Mouse (Mus musculus): ENCODE data around the gene Ninj1. TPM values are rescaled to one million over a fixed set of nuclear protein-coding genes. Genes with fewer than 3 reads are reported as not detected.

Gene Ninj1
- total RNA-seq, 4 experiments from 2014 or later = 55.5 to 58.6 (median 58.0) TPM

DNA sequence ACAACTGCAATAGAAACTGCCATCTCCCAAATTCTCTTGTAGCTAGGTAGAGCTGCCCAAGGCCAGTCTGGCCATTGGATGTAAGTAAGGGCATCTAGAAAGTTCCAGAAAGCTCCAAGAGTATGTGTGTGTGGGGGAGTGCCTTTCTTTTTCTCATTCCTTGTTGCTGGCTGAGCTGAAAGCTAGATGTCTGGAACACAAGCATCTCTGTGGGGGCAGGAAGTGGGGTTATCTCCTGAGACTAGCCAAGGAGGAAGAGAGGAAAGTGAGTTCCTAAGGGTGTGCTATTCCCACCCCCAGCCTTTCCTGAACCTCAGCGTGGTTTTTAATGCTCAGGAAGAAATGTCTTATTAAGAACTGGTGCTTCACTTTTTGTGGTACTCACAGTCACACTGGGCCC lies 15.6 kb upstream of the Ninj1 start:
- DNase-seq = no peak

DNA sequence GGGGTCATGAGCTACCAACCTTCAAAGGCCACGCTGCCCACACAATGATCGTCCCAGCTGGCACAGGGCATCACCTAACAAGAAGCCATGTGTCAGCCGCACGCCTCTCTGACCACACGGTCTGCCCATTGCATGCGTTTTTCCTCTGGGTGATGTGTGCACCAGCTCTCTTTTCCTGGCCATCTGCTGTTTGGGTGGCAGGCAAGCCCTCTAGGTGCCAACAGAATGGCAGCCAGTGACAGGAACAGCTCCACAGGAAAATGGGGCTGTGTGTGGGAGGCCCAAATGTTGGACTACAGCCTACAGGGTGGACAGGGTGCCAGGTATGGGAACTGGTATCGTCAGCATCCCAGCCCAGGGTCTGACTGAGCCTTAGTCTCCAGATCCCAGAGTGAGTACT lies 14.9 kb upstream of the Ninj1 start:
- DNase-seq = no peak

DNA sequence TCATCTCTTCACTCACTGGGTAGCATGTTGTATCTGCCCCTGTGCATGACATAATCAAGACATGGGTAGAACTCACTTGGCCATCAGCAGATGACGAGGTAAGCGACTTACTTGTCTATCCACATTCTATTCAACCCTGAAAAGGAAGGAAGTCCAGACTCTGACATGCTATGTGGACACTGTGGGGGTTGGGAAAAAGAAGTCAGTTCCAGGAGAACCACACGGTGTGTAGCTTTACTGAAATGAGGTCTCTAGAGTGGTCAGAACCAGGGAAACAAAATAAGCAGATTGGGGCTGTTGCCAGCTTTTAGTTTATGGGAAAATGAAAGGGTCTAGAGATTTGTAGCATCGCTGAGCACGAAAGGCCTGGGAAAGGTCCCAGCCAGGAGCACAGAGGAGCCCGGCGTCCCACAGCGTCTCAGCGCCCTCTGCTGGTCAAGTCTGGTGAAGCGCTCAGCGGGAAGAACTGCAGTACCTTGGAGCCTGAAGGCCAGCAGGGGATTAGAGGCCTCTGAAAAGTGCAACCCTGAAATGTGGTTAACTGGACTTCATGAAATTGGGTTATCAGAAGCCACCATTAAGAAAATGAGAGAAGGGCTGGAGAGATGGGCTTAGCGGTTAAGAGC lies 14.2 kb upstream of the Ninj1 start:
- peak; percentile 82 for DNase-seq

DNA sequence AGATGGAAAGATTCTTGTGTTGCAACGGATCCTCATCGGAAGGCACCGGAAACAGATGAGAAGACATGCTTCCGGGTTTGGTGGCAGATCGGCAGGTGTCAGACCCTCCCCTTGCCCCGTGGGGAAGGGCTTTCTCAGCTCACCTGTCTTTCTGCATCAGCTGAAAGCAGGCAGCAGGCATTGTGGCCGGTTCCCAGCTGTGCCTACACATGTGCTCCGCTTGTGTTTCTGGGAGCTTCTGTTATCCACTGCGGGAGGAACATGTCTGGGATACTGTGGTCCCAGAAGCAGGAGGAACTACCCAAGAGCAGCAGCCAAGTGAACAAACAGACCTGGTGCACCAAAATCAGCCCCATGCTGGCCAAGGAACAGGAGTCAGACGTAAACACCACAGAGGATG lies 11.8 kb upstream of the Ninj1 start:
- no peak for DNase-seq

DNA sequence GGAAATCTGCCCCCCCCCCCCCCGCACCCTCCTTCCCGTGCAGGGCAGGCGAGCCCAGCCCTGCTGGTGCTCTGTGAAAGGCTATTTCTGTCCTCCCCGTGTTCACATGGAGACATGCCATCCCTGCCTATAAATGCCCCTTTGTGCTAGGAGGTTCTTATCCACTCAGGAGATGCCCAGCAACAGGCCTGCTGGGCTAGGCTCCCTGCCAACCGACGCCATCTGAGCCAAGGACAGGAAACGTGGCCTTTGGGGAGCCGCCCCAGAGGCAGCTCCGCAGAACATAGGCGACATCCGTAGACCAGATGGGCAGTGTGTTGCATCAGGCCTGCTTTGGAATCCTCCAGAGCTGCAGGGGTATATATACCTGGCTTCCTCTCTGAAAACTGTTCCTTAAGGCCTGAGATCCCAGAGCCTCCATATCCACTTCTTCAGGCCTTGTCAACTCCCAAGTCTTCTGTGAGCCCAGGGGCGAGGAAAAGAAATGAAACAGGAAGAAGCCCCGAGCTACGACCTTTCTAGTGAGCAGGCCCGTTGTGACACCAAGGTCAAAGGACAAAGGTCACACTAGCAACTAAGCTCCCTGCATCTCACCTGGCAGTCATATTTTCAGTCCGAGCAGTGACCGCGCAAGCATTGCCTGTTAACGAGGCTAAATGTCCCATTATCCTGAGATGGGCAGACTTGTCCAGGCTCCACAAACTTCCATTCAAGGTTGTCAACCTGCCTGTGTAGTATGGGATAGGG lies 8.3 kb upstream of the Ninj1 start:
- peak; percentile 83 for DNase-seq

DNA sequence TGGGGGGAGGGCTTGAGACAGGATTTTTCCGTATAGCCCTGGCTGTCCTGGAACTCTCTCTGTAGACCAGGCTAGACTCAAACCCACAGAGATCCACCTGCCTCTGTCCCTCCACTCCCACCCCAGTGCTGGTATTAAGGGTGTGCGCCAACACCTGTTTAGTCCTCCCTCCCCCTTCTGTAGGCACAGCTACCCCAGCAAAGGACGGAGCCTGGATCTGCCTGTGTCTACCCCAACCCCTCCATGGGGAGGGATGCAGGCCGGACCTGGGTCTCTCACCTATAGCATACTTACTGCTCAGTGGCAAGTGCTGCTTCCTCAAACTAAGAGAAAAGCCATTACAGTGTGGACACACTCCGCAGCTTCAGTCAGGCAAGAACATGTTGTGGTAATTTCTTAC lies 7.0 kb upstream of the Ninj1 start:
- DNase-seq = no peak

DNA sequence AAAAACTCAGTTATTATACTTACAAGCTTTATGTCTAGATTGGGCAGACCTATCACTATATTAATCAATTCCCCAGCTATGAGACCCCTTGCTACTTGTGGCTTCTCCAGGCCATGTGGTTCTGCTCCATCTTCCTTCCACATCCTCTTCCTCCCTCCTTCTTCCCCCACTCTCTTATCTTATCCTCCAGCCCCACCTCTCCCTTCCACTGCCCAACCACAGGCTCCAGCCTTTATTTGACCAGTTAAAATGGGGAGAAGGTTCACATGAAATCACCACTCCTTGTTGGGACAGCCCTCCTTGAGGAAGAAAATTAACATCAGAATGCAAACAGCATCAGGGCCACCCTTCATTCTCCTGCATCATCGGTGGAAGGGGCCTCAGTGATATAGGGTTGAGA lies 6.6 kb upstream of the Ninj1 start:
- no peak for DNase-seq

DNA sequence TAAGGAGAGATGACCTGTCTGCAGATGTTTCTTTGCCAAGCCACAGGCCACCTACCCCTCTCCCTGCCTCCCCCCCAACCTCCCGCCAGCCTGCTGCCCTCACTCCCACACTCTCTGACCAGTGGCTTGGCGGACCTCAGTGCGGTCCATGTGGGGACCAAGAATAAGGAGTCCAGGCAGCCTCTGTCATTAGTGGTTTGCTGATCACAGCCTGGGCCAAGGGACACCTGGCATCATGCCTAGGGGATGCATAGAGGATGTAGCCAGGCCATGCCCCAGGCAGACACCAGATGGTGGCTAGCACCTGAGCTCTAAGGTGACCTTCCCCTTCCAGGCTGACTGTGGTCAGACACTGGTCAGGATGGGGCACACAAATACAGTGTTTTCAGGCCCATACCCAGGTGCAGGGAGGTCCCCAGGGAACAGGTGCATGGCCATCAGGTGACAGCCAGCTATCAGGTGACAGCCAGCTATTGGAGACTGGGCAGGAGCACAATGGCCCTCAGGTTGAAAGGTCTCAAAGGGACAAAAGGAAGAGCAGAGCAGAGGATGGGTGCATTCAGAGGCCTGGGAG lies 5.8 kb upstream of the Ninj1 start:
- DNase-seq = no peak

DNA sequence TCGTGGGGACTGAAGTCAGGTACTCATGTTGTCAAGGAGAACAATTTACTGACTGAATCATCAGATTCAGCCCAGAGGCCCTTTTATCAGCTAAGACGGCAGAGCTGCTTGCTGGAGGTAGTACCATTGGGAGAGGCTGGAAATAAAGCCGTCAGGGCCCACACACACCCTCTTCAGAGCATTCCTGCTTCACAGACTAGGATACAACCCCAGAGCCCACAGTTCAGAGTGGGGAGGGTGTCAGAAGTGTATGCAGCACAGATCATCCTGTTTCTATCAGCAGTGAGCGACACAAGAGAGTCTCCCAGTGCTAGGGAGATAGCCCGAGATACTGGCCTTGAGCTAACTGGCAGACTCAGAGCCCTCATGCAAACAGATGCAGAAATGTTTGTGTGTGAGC lies 4.1 kb upstream of the Ninj1 start:
- DNase-seq = no peak

DNA sequence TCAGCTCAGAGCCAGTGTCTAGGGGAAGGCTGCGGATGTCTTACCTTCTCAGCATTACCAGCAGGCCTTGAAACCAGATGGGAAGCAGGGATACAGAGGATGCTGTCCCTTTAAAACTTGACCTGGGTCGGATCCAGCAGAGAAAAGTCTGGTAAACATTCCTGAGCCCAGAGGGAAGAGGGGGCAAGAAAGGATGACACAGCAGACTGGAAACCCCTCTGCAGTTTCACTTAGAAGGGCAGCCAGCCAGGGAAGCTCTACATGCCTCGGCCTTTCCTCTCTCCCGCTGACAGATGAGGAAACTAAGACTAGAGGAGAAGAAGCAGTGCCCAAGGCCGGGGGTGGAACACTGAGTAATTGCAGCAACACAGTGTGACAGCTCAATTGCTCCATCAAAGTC lies 3.6 kb upstream of the Ninj1 start:
- no peak for DNase-seq

DNA sequence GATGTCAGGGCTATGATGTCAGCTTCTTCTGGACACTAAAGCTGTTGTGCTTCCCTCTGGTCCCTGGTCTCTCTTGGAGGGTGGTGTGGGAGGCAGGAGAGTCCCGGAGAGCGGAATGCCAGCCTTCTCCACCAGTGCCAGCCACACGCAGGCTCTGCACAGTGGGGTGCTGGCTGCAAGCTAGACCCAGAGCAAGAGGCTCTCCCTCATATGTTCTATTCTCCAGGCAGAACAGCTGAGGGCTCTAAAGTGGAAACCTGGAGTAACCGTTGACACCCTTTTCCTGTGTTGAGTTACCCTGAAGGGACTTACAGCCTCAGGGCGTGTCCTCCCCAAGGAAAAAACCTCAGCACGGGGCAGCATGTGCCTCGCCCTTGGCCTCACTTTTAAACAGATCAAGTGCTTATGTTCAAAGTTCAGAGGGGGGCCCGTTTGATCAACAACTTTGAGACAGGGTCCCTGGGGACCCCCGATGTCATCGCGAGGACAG lies 442 bp upstream of the Ninj1 start:
- DNase-seq = no peak

DNA sequence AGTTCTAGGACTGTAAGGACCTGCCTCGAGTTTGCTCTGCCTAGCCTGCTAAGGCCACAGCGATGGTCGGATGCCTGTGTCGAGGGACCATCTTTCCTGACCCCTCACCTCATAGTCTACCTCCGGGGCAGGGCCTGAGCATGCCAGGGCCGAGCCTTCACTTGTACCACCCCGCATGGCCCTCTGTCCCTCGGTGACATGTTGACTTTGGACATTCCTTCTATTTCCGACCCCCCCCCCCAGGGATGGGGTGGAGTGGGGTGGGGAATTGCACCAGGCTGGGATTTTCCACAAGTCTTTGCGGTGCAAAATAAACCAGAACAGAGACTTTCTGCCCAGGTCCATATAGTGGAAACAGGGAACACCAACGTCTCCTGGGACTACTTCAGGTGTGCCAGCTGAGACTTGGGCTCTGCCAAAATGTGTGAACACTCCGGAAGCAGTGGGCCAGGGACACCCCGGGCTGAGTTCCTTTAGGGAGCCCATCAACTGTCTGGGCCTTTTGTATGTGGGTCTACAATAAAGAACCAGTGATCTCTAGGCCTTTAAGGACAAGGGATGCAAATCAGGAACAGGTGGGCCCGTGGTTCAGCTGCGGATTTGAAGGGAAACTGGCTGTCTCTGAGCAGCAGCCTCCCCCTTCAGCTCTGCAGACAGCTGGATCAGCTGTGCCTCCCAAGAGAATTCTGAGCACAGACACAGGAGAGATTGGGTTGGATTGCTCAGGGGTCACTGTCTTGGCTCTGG lies 1.1 kb downstream of the Ninj1 start:
- DNase-seq = no peak

DNA sequence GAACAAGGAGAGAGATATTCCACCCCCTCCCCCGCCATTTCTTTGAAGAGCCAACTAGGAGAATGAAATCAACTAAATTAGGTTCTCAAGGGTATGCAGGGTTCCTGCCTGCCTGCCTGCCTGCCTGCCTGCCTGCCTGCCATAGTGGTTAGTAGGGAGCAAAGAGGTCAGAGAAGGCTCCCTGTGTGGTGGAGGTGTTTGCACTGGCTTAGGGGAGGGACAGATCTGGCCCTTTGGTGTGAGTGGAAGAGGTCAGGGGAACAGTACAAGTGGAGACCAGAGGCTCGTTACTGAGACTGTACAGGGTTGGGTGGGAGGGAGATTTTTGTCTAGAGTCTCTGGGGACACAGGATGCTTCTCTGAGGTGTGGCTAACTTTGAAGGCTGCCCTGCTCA lies 1.7 kb downstream of the Ninj1 start:
- no peak for DNase-seq

DNA sequence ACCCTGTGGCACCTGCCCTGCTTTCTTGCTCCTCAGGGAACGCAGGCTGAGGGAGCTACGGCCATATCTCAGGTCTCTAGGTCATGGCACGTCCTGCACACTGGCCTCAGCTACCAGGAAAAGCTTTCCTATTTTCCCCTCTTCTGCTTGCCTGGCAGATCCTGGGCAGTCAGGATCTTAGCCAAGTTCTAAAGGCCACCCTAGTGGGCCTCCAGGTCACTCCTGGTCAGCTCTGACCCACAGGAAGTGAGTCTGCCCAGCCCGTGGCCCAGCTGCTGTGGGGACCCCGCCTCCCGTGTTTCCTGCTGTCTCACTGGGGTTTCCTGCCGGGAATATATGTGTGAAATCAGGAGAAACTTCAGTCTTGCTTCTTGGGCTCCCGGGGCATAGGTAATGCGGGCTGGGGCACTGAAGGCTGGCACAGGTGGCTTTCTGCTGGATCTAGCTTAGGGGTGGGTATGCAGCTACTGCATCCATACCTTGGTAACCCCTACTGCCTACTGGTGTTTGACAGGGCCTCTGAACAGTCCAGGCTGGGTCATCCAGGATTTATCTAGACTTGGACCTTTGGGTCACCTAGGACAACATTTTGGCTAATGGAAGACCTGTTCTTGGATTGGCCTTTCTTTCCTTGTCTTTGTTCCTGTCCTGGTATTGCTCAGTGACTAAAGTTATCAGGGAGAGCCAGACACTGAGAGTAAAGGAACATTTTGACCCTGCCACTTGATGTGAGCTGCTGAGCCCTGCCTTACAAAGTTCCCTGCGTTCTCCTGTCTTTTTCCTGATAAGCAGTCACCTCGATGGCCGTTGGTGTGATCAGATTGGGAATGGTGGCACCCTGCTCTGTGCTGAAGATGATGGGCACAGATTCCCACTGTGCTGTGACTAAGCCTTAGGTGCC lies 2.9 kb downstream of the Ninj1 start:
- no peak for DNase-seq

DNA sequence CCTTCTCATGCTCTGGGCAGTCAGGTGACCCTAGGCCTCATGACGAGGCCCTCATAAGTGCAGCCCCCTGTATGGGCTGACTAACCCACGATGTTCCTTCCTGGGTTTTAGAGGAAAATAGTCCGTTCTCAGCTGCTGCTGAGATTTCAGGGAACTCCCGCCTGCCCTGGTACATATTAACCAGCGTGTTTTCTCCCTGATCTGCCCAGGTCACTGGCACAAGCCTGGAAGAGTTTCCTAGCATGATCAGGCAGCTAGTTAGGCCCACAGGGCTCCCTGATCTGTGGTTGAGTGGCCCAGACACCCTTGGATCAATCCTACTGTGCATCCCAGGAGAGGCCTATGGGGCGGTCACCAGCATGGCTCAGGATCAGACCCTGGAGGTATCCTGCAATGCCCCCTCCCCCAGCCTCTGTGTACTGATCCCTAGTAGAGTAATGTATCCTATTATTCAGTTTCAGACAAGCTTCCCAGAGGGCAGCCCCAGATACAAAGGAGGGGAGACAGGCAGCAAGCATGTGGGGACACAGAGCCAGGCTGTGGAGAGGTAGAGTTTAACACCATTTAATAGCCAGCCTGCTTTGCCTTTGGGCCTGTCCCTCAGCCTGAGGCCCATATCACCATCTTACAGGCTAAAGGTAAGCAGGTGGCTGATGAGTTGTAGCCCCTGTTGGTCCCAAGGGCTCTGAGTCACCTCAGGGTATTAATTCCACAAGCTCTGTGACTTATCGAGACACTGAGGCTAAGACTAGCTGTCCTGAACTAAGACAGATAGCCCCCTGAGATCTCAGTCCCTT lies 3.8 kb downstream of the Ninj1 start:
- no peak for DNase-seq

DNA sequence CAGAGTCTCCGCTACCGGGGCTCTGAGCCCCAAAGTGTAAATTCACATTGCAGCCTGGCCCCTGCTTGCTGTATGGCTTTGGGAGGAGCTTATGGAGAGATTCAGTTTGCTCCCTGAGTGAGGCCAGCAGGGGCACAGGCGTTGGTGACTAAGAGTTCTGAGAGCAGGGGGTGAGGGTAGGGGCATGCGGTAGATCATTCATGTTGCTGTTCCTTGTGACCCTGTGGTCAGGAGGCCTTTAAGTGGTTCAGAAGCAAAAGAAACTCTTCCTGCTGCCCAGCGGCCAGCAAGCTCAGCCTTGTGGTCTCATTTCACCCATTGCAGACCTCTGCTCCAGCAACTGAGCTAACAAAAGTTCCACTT lies 4.4 kb downstream of the Ninj1 start:
- no peak for DNase-seq

DNA sequence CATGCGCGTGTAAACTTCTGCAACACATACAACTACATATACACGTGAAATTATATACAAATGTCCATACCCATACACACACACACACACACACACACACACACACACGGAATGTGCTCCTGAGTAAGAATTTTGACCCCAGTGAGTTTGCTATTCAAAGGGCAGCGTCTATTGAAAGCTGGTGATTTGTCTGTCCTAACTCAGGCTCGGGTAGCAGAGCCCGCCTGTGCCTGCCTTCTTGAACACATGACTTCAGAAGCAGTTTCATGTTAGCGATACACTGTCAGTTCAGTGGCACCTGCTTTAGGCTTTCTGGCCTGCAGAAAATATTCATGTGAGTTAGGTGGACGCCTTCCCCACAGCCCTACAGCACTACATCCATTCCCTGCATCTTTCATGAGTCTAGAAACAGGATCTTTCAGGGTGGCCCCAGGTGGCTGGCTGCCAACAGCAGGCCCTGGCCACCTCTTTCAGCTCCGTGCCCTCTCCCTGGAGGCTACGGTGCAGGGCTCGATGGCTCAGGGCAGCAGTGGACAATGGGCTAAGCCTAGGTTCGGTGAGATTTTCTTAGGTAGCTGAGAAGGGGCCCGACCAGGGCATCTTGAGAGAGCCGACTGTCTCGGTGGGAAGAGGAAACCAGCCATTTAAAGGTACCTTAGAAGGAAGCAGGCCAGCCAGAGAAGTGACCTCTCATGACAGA lies 5.0 kb downstream of the Ninj1 start:
- DNase-seq = no peak

DNA sequence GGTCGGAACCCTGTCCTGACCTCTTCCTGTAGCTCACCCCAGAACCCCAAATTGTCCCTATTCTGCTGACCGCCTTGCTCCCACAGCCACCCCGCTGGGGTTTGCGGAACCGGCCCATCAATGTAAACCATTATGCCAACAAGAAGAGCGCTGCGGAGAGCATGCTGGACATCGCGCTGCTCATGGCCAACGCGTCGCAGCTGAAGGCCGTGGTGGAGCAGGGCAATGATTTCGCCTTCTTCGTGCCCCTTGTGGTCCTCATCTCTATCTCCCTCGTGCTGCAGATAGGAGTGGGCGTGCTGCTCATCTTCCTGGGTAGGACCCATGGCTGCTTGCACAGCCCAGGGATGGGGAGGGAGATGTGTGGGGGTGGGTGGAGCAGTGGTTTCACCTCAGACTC lies 6.4 kb downstream of the Ninj1 start:
- no peak for DNase-seq

DNA sequence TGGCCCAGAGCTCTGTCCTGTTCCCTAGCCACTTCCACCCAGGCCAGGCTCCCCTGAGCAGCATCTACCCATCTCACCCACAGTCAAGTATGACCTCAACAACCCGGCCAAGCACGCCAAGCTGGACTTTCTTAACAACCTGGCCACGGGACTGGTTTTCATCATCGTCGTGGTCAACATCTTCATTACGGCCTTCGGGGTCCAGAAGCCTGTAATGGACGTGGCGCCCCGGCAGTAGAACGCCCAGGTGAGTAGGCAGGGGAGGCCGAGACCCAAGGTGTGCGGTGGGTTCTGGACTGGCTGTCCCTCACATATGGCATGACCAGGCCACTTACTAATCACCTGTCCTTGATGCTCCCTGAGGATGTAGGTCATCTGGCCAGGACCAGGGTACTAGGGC lies 7.5 kb downstream of the Ninj1 start:
- no peak for DNase-seq

DNA sequence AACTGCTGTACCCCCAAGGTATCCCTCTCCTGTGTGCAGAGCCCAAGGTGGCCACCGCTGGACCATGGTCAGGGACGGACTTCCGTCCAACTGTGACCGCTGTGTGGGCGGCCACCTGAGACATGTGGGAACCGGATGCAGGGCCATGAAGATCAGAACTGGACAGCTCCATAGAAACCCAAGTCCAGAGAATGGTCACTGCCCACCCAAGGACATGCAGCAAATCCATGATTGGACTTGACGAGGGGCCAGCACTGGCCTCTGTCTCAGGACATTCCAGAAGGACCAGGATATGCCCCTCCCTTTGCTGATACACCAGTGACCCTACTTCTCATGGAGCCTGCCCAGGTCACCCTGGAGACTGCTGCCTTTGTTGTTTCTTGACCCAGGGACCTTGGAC lies 8.4 kb downstream of the Ninj1 start:
- no peak for DNase-seq

DNA sequence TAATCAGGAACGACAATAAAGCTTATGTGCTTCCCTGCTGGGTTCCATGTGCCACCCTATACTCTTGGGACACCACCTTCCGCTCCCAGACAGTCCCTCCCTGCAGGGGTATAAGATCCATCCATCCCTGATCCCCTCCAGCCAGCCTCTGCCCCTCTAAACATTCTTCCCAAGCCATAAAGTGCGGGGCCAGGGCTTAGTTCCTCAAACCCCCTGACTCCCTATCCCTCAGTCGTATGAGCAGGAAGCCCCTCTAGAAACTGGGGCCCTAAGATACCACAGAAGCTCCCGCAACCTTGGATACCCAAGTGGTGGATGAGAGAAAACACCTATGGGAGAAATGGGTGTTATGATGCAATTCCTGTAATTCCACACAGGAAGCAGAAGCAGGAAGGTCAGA lies 8.9 kb downstream of the Ninj1 start:
- no peak for DNase-seq
